Mouse (Mus musculus) spleen, embryonic (tissue): ENCODE results near the gene Serpina11.

ENCODE experiments used
- CTCF ChIA-PET: fragments of 350-600 bp; sonication (Branson Sonifier 250); formaldehyde crosslinking; loops from one replicate; lab custom pipeline; 2022; lab: Charles Lee

Gene Serpina11

GRCm38 (mm10) chr12:103989857-103990256, at the start of gene Serpina11:
TSS of gene Serpina11 (minus strand) at chr12:103989957.
- CTCF ChIA-PET: no interaction called here

GRCm38 (mm10) chr12:104038181-104038580, 48.4 kb upstream of the Serpina11 start:
- CTCF ChIA-PET: no interaction called here

- CTCF ChIA-PET: no interaction called here
These were observed 44.0 kb upstream of the Serpina11 start for GRCm38 (mm10) chr12:104033752-104034151.

- CTCF ChIA-PET: no interaction called here
These were observed 40.2 kb upstream of the Serpina11 start for GRCm38 (mm10) chr12:104029986-104030385.

- CTCF ChIA-PET: no interaction called here
These were observed 25.5 kb upstream of the Serpina11 start for GRCm38 (mm10) chr12:104015280-104015679.

GRCm38 (mm10) chr12:104013620-104014019, 23.9 kb upstream of the Serpina11 start, which contains the start of gene Serpina9:
TSS of gene Serpina9 (minus strand) at chr12:104013755.
- CTCF ChIA-PET: no interaction called here

GRCm38 (mm10) chr12:104004689-104005088, 14.9 kb upstream of the Serpina11 start:
- CTCF ChIA-PET: no interaction called here

GRCm38 (mm10) chr12:104003238-104003612, 13.5 kb upstream of the Serpina11 start:
- CTCF ChIA-PET: no interaction called here

- CTCF ChIA-PET: no interaction called here
These were observed 12.9 kb upstream of the Serpina11 start for GRCm38 (mm10) chr12:104002569-104003237.

- CTCF ChIA-PET: no interaction called here
These were observed 10.8 kb upstream of the Serpina11 start for GRCm38 (mm10) chr12:104000594-104000993.

- CTCF ChIA-PET: no interaction called here
These were observed 9.9 kb upstream of the Serpina11 start for GRCm38 (mm10) chr12:103999611-104000010.

- CTCF ChIA-PET: no interaction called here
These were observed 6.8 kb upstream of the Serpina11 start for GRCm38 (mm10) chr12:103996513-103996912.

GRCm38 (mm10) chr12:103995292-103996072, 5.7 kb upstream of the Serpina11 start:
- CTCF ChIA-PET: interaction anchor here (0.7 to 1.3 kb wide), 3 partner anchors 58 to 423 kb away, joined by 8 to 32 read pairs (median 9); no protein-coding TSS in a partner anchor

GRCm38 (mm10) chr12:103992945-103993344, 3.2 kb upstream of the Serpina11 start:
- CTCF ChIA-PET: no interaction called here

- CTCF ChIA-PET: no interaction called here
These were observed 316 bp downstream of the Serpina11 start for GRCm38 (mm10) chr12:103989514-103989767.

GRCm38 (mm10) chr12:103988754-103989513, 823 bp downstream of the Serpina11 start:
- CTCF ChIA-PET: no interaction called here

- CTCF ChIA-PET: interaction anchor here (0.7 kb wide), 1 partner anchor 84 kb away, joined by 6 read pairs; no protein-coding TSS in a partner anchor
These were observed 3.9 kb downstream of the Serpina11 start for GRCm38 (mm10) chr12:103985868-103986267.

- CTCF ChIA-PET: interaction anchor here (0.7 kb wide), 1 partner anchor 70 kb away, joined by 4 read pairs; no protein-coding TSS in a partner anchor
These were observed 4.8 kb downstream of the Serpina11 start for GRCm38 (mm10) chr12:103984935-103985334.

- CTCF ChIA-PET: interaction anchor here (0.5 kb wide), 1 partner anchor 86 kb away, joined by 33 read pairs; no protein-coding TSS in a partner anchor
These were observed 8.0 kb downstream of the Serpina11 start for GRCm38 (mm10) chr12:103981646-103982360.

GRCm38 (mm10) chr12:103978294-103978693, 11.5 kb downstream of the Serpina11 start:
- CTCF ChIA-PET: no interaction called here

- CTCF ChIA-PET: no interaction called here
These were observed 11.9 kb downstream of the Serpina11 start for GRCm38 (mm10) chr12:103977846-103978245.
